Mouse (Mus musculus) spleen, adult 2 months (tissue): ENCODE data around the gene St6gal1. TPM values are rescaled to one million over a fixed set of nuclear protein-coding genes. Genes with fewer than 3 reads are reported as not detected.
A peak's percentile ranks its signal among the peaks of the same experiment; 100 is the strongest.

Experiments
- DNase-seq, 2 experiments: peaks; one replicate each; pipeline versions ENCODE4 v3.0.0 to v3.0.0-alpha.2; 2012 to 2021; ENCODE audit warnings: low spot score in 2 of 2, low read depth in 1 of 2
- H3K27ac ChIP-seq: fragments of 200-500 bp; 2 replicates; pipeline ENCODE4 v1.5.1; 2012; ENCODE audit warnings: low read length, inconsistent platforms; ENCODE audit not compliant: insufficient read depth
- H3K27me3 ChIP-seq: fragments of 200-500 bp; 2 replicates; pipeline ENCODE4 v1.6.1; 2012; ENCODE audit warnings: mild to moderate bottlenecking, moderate library complexity, low read length, inconsistent platforms; ENCODE audit not compliant: control insufficient read depth, insufficient read depth
- H3K36me3 ChIP-seq: fragments of 200-500 bp; 2 replicates; pipeline ENCODE4 v1.6.1; 2012; ENCODE audit warnings: mild to moderate bottlenecking, low read length, inconsistent platforms; ENCODE audit not compliant: control insufficient read depth, insufficient read depth
- H3K4me1 ChIP-seq: fragments of 200-500 bp; 2 replicates; pipeline ENCODE4 v1.6.1; 2011; ENCODE audit warnings: inconsistent platforms; ENCODE audit not compliant: control insufficient read depth, insufficient read depth, insufficient read length
- H3K4me3 ChIP-seq: fragments of 200-500 bp; 2 replicates; pipeline ENCODE4 v1.5.1; 2011; ENCODE audit warnings: mild to moderate bottlenecking, inconsistent platforms; ENCODE audit not compliant: insufficient read depth, insufficient read length; ENCODE audit errors: extremely low read depth
- CTCF ChIP-seq: fragments of 200-500 bp; IDR thresholded peaks from 2 replicates; pipeline ENCODE4 v1.5.1; 2011; ENCODE audit warnings: mild to moderate bottlenecking, inconsistent platforms; ENCODE audit not compliant: insufficient read depth, insufficient read length, insufficient replicate concordance; ENCODE audit errors: extremely low read depth
- POLR2A ChIP-seq: fragments of 200-500 bp; IDR thresholded peaks from 2 replicates; pipeline ENCODE4 v1.6.1; 2011; ENCODE audit warnings: low read depth, low read length, inconsistent platforms
- WGBS: fragments of 180-500 bp; shearing (Covaris S2); methylation state at CpG from one replicate; pipeline ENCODE4 v1.1.7; 2018; 5-methylcytosine and 5-hydroxymethylcytosine counted together
- polyA plus RNA-seq: library from polyadenylated mRNA; depleted of rRNA; stranded (reverse); fragments of >200 nt; gene quantifications from 2 replicates; pipeline ENCODE4 v1.2.3, GENCODE M21; 2012

St6gal1 gene
- polyA plus RNA-seq, 1 experiment: 30.5 TPM

- H3K27ac ChIP-seq: no peak overlapping the region
- H3K4me1 ChIP-seq: no peaks in the 10 kb centered on the region
- peaks cover 13% of the 10 kb centered on the region for H3K36me3 ChIP-seq
- no peak for TF ChIP-seq POLR2A
- no peak for TF ChIP-seq CTCF
- 49% methylated on average over 7 of the region's 7 CpGs for WGBS
- no peak overlapping the region for H3K4me3 ChIP-seq
- no peak for DNase-seq
- H3K27me3 ChIP-seq: no peaks in the 10 kb centered on the region
Measured at GRCm38 (mm10) chr16:23301762-23302161, 77.2 kb downstream of the St6gal1 start.

- Histone ChIP-seq H3K4me3 (no peak overlapping the region), H3K27me3 (no peaks in the 10 kb centered on the region), H3K27ac (peak overlapping the region; percentile 18), H3K4me1 (peaks cover 15% of the 10 kb centered on the region; the same call in 1 of the 2 replicates), H3K36me3 (peaks cover 11% of the 10 kb centered on the region)
- 68% methylated on average over 10 of the region's 10 CpGs for WGBS
- TF ChIP-seq CTCF (no peak), POLR2A (no peak)
- no peak for DNase-seq
Measured at GRCm38 (mm10) chr16:23305830-23306623, 81.5 kb downstream of the St6gal1 start.

- H3K4me3 ChIP-seq: no peak overlapping the region
Measured at GRCm38 (mm10) chr16:23307142-23307968, 82.8 kb downstream of the St6gal1 start.

DNA sequence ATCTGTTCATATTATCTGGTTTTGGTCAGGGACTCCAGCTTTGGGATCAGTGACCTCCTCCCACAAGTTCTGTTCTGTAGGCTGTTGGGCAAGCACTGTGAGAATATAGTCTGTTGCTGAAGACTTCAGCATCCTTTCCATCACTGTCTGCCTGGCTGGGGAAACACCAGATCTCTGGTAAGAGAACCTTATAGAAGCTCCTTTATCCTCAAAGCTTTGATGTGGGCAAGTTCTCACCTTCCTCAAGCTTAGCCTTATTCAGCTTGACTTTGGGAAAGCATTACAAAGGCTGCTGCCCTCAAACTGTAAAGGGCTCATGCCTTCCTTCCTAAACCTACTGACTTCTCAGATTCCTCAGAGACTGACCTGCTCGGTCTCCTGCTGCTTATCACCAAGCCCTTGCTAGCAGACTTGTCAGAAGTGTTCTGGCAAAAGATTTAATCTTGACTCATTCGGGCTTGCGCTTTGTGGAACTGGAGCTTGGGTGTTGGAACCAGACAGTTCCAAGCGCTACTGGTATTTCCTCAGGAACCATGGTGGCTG lies 83.5 kb downstream of the St6gal1 start:
- H3K36me3 ChIP-seq: peaks cover 11% of the 10 kb centered on the region
- H3K4me1 ChIP-seq: peaks cover 15% of the 10 kb centered on the region; the same call in 1 of the 2 replicates
- H3K4me3 ChIP-seq: no peak overlapping the region
- no peak for TF ChIP-seq POLR2A
- no peak for TF ChIP-seq CTCF
- no peaks in the 10 kb centered on the region for H3K27me3 ChIP-seq
- 69% methylated on average over 4 of the region's 4 CpGs for WGBS
- peak overlapping the region; percentile 20; the same call in 1 of the 2 replicates for H3K27ac ChIP-seq
- DNase-seq: no peak

More at GRCm38 (mm10) chr16:23307142-23307968, 82.8 kb downstream of the St6gal1 start:
- WGBS: 41% methylated on average over 12 of the region's 12 CpGs
- Histone ChIP-seq H3K4me1 (peaks cover 15% of the 10 kb centered on the region; the same call in 1 of the 2 replicates), H3K36me3 (peaks cover 11% of the 10 kb centered on the region), H3K27me3 (no peaks in the 10 kb centered on the region), H3K27ac (peak overlapping the region; percentile 20)
- TF ChIP-seq POLR2A (no peak), CTCF (no peak)
- no peak for DNase-seq

DNA sequence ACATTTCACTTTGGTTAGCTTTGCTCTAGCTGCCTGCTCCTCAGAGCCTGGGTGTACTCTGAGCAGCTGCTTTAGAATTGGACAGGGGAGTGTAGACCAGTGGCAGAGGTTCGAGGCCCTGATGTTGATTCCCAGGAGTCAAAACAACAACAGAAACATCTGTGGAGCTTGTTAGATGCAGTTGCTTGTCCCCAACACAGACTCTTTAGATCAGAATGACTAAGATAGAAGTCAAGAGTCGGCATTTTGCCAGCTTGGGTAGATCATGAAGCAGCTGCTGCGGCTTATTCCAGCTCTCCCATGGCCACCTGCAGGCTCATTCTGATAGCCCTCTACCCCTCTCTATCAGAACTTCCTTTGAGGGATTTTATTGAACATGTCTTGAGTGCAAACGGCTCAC lies 84.5 kb downstream of the St6gal1 start:
- 85% methylated on average over 4 of the region's 4 CpGs for WGBS
- Histone ChIP-seq H3K27ac (no peak overlapping the region), H3K27me3 (no peaks in the 10 kb centered on the region), H3K36me3 (peaks cover 11% of the 10 kb centered on the region), H3K4me3 (no peak overlapping the region), H3K4me1 (peaks cover 15% of the 10 kb centered on the region; the same call in 1 of the 2 replicates)
- TF ChIP-seq CTCF (no peak), POLR2A (no peak)
- DNase-seq: no peak

DNA sequence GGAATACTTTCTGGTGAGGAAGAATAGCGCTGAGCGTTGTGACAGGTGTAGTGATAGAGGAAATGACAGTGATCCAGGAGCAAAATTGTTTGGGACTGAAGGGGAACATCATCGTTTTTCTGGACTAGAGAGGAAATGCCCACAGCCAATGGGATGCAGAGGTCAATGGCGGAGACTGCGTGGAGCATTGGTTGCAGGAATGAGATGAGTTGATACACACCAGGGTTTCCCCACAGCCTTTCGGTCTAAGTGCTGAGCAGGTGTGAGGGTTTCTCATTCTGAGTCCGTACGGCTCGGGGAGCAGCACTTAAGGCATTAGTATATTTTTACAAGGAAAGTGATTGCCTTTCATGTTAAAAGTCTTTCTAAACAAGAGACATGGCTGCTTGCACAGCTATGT lies 88.1 kb downstream of the St6gal1 start:
- Histone ChIP-seq H3K4me1 (peaks cover 15% of the 10 kb centered on the region; the same call in 1 of the 2 replicates), H3K27me3 (no peaks in the 10 kb centered on the region), H3K36me3 (peaks cover 7% of the 10 kb centered on the region), H3K27ac (no peak overlapping the region), H3K4me3 (no peak overlapping the region)
- DNase-seq: no peak
- TF ChIP-seq CTCF: no peak
- no peak for TF ChIP-seq POLR2A
- 90% methylated on average over 9 of the region's 9 CpGs for WGBS
